Mouse (Mus musculus) kidney, adult 8-10 months (tissue): ENCODE results near the gene 6030408B16Rik.

Experiments used
- DNase-seq, 2 experiments: peaks; one replicate each; pipeline ENCODE4 v3.0.0; 2022

The 6030408B16Rik gene

DNA sequence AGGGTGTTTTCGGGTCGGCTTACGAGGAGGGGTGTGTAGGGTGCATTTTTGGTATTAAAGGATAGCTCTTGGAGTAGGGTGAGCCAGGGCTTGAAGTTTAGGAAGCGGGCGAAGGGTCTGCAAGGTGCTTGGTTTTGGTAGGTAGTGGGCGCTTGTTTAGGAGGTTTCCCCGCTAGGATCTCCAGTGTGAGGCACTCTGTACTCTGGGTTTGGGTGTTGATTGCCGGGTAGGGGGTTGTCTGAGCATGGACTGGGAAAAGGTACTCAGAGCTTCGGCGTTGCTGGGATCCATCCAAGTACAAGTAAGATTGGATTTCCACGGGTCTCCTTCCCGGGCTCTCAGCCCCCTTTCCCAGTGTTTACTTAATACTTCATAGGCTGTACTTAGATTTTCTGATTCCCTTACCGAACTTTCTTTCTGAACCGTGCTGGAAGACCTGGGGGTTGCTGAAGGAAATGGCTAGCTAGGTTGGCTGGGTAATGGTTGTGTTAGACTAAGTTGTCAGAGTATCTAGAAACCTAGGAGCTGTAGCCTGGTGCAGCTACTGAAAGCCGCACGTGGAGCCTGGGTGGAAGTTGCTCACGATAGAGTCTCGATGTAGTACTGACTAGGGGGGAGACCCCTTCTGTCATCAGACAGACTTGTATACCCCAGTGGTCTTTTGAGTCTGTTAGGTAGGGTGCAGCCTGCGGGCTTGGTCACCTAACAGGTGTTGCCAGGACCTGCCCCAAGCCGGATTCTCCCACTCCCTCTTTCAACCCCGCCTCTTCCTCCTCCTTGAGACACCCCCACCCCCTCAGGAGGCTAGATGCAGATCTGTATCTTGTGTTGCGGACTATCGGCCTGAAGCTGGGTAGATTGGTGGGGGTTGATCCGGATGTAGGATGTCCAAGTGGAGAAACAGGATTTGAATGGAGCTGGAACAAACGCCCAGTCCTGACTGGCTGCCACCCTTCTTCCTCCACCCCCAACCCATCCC lies 25.7 kb upstream of the 6030408B16Rik start:
- DNase-seq, result peak in 1 of 2 experiments; percentile 34

DNA sequence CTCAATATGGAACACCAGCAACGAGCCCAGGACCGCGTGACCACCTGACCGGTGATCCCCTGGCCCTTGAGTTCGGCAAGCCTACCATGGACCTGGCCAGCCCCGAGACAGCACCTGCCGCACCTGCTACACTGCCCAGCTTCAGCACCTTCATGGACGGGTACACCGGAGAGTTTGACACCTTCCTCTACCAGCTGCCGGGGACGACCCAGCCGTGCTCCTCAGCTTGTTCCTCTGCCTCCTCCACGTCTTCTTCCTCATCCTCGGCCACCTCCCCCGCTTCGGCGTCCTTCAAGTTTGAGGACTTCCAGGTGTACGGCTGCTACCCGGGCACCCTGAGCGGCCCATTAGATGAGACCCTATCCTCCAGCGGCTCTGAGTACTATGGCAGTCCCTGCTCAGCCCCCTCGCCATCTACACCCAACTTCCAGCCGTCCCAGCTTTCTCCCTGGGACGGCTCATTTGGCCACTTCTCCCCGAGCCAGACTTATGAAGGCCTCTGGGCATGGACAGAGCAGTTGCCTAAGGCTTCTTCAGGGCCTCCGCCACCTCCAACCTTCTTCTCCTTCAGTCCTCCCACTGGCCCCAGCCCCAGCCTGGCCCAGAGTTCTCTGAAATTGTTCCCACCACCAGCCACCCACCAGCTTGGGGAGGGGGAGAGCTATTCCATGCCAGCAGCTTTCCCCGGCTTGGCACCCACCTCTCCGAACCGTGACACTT lies 22.8 kb upstream of the 6030408B16Rik start:
- no peak for DNase-seq

DNA sequence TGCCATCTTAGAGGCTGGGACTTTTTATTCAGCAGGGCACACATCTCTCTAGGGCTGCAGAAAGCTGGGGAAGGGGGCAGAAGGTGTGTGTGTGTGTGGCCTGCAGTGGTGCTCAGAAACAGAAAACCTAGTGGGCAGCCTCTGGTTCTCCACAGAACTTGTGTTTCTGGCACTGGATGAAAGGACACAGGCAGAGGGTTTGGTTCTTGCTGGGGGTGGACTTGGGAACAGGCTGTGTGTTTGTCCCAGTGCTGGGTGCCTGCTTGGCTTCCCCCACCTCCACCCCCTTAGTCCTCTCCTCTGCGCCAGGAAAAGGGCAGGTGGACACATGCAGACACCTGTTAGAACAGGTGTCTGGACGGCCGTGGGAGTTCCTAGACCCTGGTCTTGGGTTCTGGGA lies 21.9 kb upstream of the 6030408B16Rik start:
- DNase-seq, result no peak

DNA sequence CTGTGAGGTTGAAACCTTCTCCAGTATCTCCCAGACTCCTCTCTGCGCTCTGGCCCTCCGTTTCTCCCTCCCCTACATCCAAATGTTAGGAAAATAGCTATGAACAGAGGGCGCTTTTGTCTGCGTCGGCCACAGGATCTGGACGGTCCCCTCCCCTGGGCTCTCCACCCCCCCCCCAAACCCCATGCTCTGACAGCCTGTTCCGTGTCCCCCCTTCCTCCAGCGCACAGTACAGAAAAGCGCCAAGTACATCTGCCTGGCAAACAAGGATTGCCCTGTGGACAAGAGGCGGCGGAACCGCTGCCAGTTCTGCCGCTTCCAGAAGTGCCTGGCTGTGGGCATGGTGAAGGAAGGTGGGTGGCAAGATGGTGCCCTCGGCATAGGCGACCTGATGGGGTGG lies 21.5 kb upstream of the 6030408B16Rik start:
- no peak for DNase-seq

DNA sequence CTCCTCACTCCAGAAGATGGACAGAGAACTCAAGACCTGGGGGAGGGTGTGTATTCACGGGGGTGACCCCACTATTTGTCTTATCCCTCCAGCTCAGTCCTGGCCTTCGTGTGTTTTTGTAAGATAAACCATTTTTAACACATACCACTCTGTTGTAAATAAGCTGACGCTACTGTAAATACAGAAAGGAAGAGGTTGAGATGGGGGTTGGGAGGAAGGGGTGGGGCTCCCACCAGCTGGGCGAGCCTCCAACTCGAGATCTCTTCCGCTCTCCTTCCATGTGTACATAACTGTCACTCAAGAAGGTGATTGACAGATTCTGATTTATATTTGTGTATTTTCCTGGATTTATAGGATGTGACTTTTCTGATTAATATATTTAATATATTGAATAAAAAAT lies 18.6 kb upstream of the 6030408B16Rik start:
- DNase-seq, result no peak

GRCm38 (mm10) chr15:101277351-101277899 lies 15.6 kb upstream of the 6030408B16Rik start:
- DNase-seq, result no peak

- no peak for DNase-seq
Observed at GRCm38 (mm10) chr15:101278589-101278988, 14.4 kb upstream of the 6030408B16Rik start.

DNA sequence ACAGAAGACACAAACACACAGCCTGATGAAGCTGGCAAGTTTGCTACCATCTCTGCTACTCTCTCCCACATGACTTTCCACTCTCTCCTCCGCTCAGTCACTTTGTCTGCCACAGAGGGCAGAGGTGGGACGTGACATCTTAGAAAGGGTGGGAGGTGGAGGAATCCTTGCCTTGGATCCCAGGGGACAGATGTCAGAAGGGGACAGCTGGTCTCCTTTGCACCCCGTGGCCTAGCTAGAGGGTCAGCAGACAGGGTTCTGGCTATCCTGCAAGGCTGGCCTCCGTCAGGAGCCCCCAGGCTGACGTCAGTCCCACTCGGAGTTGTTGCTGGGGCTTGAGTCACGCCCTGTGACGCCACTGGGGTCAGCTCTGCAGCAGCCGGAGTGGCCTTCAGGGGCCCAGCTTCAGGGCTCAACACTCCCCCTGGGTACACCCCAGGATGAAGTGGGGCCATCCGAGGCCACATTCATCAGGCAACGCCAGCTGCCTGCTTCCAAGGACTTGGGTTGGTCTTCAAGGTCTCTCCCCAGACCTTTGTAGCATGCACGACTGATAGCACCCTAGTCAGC lies 13.5 kb upstream of the 6030408B16Rik start:
- no peak for DNase-seq

GRCm38 (mm10) chr15:101282471-101282870 lies 10.5 kb upstream of the 6030408B16Rik start:
- no peak for DNase-seq

DNA sequence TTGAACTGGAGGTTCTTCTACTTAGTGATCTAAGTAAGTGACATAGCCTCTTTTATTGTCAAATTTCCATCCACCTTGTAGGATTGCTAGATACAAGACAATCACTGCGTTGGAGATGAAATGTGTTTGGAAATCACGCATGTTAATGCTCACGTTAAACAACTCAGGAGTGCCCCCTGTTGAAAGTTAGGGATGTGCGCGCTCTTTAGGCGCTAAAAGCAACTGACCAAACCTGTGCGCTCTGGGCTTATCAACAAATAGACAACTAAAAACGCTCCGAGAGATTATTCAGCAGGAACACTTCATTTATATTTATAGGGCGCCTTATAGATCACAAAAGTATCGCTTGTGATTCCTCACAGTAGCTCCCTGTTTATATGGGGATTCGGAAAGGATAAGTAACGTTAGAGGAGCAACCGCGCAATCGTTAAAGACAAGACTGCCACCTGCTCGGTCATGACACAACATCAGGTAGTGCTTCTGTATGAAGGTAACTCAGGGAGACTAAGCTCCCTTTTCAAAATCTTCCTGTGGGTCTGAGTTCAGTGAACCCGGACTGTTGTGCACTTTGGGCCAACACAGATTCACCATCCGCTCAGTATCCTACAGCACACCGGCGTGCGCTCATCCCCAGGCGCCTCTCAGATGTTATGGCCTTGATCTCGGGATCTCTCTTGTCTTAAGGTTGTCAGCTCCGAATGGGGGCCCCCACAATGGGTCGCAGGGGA lies 9.7 kb upstream of the 6030408B16Rik start:
- DNase-seq, result peak; percentile 62 to 66

- DNase-seq, result peak; percentile 83 to 88
Observed at GRCm38 (mm10) chr15:101283911-101284750, 8.9 kb upstream of the 6030408B16Rik start, which contains the start of gene Atg101. Gene Atg101, plus strand, starts transcription at chr15:101284272.

GRCm38 (mm10) chr15:101286129-101286770 lies 6.8 kb upstream of the 6030408B16Rik start:
- DNase-seq, result peak in 1 of 2 experiments; percentile 38

DNA sequence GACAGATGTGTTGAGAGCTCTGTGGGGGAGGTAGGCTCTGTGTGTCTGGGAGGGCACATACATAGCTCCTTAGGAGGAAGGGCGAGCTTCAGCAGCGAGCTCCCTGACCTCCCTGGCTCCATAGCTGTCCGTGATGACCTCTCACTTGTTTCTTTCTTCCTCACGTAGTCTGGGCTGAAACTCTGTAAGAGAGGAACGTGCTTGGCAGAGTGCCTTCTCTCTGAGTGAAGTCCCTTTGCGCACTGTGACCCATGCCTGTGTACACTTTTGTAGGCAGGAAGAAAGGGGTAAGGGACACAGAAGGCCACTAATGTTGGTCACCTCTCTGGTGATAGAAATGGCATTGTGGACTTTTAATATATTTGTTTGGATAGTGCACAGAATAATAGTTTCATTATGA lies 5.7 kb upstream of the 6030408B16Rik start:
- DNase-seq, result no peak

- DNase-seq, result no peak
Observed at GRCm38 (mm10) chr15:101290354-101290753, 2.7 kb upstream of the 6030408B16Rik start.

- DNase-seq, result no peak
Observed at GRCm38 (mm10) chr15:101292012-101292411, 1.0 kb upstream of the 6030408B16Rik start.

- DNase-seq, result no peak
Observed at GRCm38 (mm10) chr15:101294028-101294894, 1.2 kb downstream of the 6030408B16Rik start.

DNA sequence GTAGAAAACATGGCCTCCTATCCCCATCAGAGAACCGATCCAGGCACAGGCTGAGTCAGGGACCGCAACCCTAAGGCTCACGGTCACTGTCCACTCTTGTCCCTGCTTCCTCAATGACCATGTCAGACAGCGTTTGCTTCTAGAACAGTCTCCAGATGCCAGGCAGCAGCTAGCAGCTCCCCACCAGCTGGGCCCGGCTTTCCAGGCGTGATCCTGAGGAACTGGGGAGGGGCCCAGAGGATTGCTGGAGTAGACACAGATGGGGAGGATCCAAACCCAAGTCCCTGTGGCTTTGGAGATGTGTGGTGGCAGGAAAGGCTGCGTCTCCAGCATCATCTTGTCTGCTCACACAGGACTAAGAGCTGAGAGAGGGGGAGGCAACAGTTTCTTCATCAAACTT lies 2.1 kb downstream of the 6030408B16Rik start:
- no peak for DNase-seq

GRCm38 (mm10) chr15:101295616-101296015 lies 2.6 kb downstream of the 6030408B16Rik start:
- no peak for DNase-seq

DNA sequence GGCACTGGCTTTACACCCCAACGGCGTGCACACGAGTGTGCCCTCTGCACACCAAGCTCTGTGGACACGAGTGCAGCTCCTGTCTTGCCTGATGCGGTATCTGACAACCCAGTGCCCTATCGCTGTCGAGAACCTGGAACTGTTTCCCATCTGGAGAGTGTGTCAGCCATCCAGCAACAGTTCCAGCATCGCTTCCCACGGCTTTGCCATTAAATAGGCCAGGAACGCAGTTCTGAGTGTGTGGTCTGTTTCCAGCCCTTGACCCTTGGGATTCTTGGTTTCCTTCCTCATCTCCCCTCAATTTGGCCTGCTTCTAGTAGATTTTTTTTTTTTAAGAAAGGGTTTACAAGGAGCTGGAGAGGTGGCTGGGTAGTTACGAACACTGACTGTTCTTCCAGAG lies 3.1 kb downstream of the 6030408B16Rik start:
- no peak for DNase-seq

DNA sequence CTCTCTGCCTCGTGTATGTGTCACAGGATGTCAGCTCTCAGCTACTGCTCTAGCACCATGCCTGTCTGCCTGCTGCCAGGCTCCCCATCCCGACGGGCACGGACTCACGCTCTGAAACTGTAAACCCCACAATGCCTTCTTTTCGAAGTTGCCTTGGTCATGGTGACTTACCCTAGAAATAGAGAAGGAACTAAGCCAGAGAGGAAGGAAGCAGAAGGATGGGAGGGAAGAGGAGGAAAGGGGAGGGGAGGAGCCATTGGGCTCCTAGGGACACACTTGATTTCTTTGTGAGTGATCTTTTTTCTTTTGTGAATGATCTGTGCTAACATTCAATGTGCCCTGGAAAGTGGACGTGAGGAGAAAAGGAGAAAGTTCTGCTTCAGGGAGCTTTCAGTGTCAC lies 5.0 kb downstream of the 6030408B16Rik start:
- DNase-seq, result no peak
